Comparison of ENCODE assay signal across 8 mouse cellular contexts in genomic region chr15:41162268-41162667, GRCm38 (mm10).
DNase-seq lines count a peak whose midpoint lies in the region; ATAC-seq lines count a peak whose summit lies in the region.

No protein-coding gene starts in this region.

- ATAC-seq in forebrain, embryonic 13.5 days = no peak
- ATAC-seq in forebrain, embryonic 11.5 days (replicated peaks; ENCODE audit: low FRiP score) = no peak
- ATAC-seq in megakaryocyte-erythroid progenitor cell, adult 5-6 weeks (replicated peaks; ENCODE audit: low FRiP score, low TSS enrichment, poor library complexity, severe bottlenecking) = no peak

- WGBS in forebrain, embryonic 13.5 days = 27% methylated on average over 8 of the region's 8 CpGs
- WGBS in forebrain, embryonic 11.5 days = 26% methylated on average over 8 of the region's 8 CpGs

- H3K9me3 ChIP-seq in forebrain, embryonic 13.5 days (replicated peaks) = no peaks in the 10 kb centered on the region
- no peaks in the 10 kb centered on the region for H3K9me3 ChIP-seq in forebrain, embryonic 11.5 days (ENCODE audit: control insufficient read depth, low read length)

- 0 out of 2 replicates have a peak, but pooled peaks cover 4% of the 10 kb centered on the region for H3K4me1 ChIP-seq in forebrain, embryonic 13.5 days
- no peaks in the 10 kb centered on the region for H3K4me1 ChIP-seq in forebrain, embryonic 11.5 days (replicated peaks; ENCODE audit: control insufficient read depth, insufficient read depth, low read length)

- H3K4me2 ChIP-seq in forebrain, embryonic 13.5 days = 0 out of 2 replicates have a peak overlapping the region, but pooled peaks have one; percentile 14
- H3K4me2 ChIP-seq in forebrain, embryonic 11.5 days (ENCODE audit: low read depth, low read length, severe bottlenecking) = no peak overlapping the region

- H3K9ac ChIP-seq in forebrain, embryonic 13.5 days = no peak overlapping the region
- H3K9ac ChIP-seq in forebrain, embryonic 11.5 days (ENCODE audit: low read length) = no peak overlapping the region

- DNase-seq in forebrain, embryonic 11.5 days (ENCODE audit: low spot score) = no peak
- DNase-seq in layer of hippocampus, adult 11-12 months (ENCODE audit: low spot score) = peak; percentile 34
- no peak for DNase-seq in layer of hippocampus, adult 9-10 months (ENCODE audit: low spot score)
- DNase-seq in cerebellum, adult 9-11 months = peak; percentile 8
- peak; percentile 29 to 36 for DNase-seq in layer of hippocampus, adult 8-10 months (ENCODE audit: low spot score in 2 of 2)
- no peak for DNase-seq in retina, postnatal 1 day

- H3K36me3 ChIP-seq in forebrain, embryonic 13.5 days (ENCODE audit: poor library complexity, severe bottlenecking) = no peaks in the 10 kb centered on the region
- H3K36me3 ChIP-seq in forebrain, embryonic 11.5 days (ENCODE audit: control insufficient read depth, insufficient read depth, low read length) = no peaks in the 10 kb centered on the region

- H3K27ac ChIP-seq in forebrain, embryonic 13.5 days = no peak overlapping the region
- H3K27ac ChIP-seq in forebrain, embryonic 11.5 days (ENCODE audit: low read depth, low read length) = no peak overlapping the region

- no peaks in the 10 kb centered on the region for H3K27me3 ChIP-seq in forebrain, embryonic 13.5 days
- H3K27me3 ChIP-seq in forebrain, embryonic 11.5 days (ENCODE audit: control insufficient read depth, insufficient read depth, low read length) = no peaks in the 10 kb centered on the region

- no peak overlapping the region for H3K4me3 ChIP-seq in forebrain, embryonic 13.5 days
- H3K4me3 ChIP-seq in forebrain, embryonic 11.5 days (ENCODE audit: low read depth, low read length) = no peak overlapping the region

Comparison
In these comparisons a context has a peak if more than half of its experiments do, and no peak if none do; other contexts are left out.
1. DNase-seq: peak in layer of hippocampus, adult 11-12 months (single experiment), cerebellum, adult 9-11 months (single experiment) and layer of hippocampus, adult 8-10 months (2 of 2); none in forebrain, embryonic 11.5 days (single experiment), layer of hippocampus, adult 9-10 months (single experiment) and retina, postnatal 1 day (single experiment).